Mouse (Mus musculus): ENCODE data around the gene Rnf128. TPM values are rescaled to one million over a fixed set of nuclear protein-coding genes. Genes with fewer than 3 reads are reported as not detected.
A peak's percentile ranks its signal among the peaks of the same experiment; 100 is the strongest.
"Not testable (repeated sequence)": the region's sequence is repeated elsewhere in the genome, so short reads cannot be mapped to it uniquely, and the experiment has no call there.

Gene Rnf128
- polyA plus RNA-seq, 1 experiment, result 1.7 TPM

GRCm38 (mm10) chrX:139578649-139579278 is 15.6 kb downstream of the Rnf128 start:
- H3K27me3 ChIP-seq (ENCODE audit: control insufficient read depth, insufficient read depth, low read length), result no peaks in the 10 kb centered on the region
- no peaks in the 10 kb centered on the region for H3K4me1 ChIP-seq (ENCODE audit: control insufficient read depth, insufficient read depth, low read length)
- no peak overlapping the region for H3K27ac ChIP-seq (ENCODE audit: control insufficient read depth, insufficient read depth, low read depth, low read length)
- H3K4me3 ChIP-seq (ENCODE audit: control insufficient read depth, low read depth, low read length), result no peak overlapping the region
- H3K36me3 ChIP-seq (ENCODE audit: control insufficient read depth, insufficient read depth, low read length), result no peaks in the 10 kb centered on the region
- TF ChIP-seq CTCF (IDR thresholded peaks at IDR 0.05; ENCODE audit: control insufficient read depth, insufficient read depth, insufficient replicate concordance, low read depth, low read length), result no peak
- TF ChIP-seq POLR2A (IDR thresholded peaks at IDR 0.05; ENCODE audit: control insufficient read depth, low read depth, low read length), result no peak

GRCm38 (mm10) chrX:139583616-139584015 is 20.5 kb downstream of the Rnf128 start:
- no peak overlapping the region for H3K4me3 ChIP-seq (ENCODE audit: control insufficient read depth, low read depth, low read length)
- no peak for TF ChIP-seq POLR2A (IDR thresholded peaks at IDR 0.05; ENCODE audit: control insufficient read depth, low read depth, low read length)
- no peak for TF ChIP-seq CTCF (IDR thresholded peaks at IDR 0.05; ENCODE audit: control insufficient read depth, insufficient read depth, insufficient replicate concordance, low read depth, low read length)
- no peak overlapping the region for H3K27ac ChIP-seq (ENCODE audit: control insufficient read depth, insufficient read depth, low read depth, low read length)
- no peaks in the 10 kb centered on the region for H3K36me3 ChIP-seq (ENCODE audit: control insufficient read depth, insufficient read depth, low read length)
- H3K4me1 ChIP-seq (ENCODE audit: control insufficient read depth, insufficient read depth, low read length), result no peaks in the 10 kb centered on the region
- H3K27me3 ChIP-seq (ENCODE audit: control insufficient read depth, insufficient read depth, low read length), result no peaks in the 10 kb centered on the region

- not testable (repeated sequence) for H3K27me3 ChIP-seq (ENCODE audit: control insufficient read depth, insufficient read depth, low read length); H3K4me1 ChIP-seq (ENCODE audit: control insufficient read depth, insufficient read depth, low read length); H3K4me3 ChIP-seq (ENCODE audit: control insufficient read depth, low read depth, low read length); H3K36me3 ChIP-seq (ENCODE audit: control insufficient read depth, insufficient read depth, low read length); H3K27ac ChIP-seq (ENCODE audit: control insufficient read depth, insufficient read depth, low read depth, low read length)
Measured at GRCm38 (mm10) chrX:139586676-139587075, 23.6 kb downstream of the Rnf128 start.

- TF ChIP-seq CTCF (IDR thresholded peaks at IDR 0.05; ENCODE audit: control insufficient read depth, insufficient read depth, insufficient replicate concordance, low read depth, low read length) (no peak), POLR2A (IDR thresholded peaks at IDR 0.05; ENCODE audit: control insufficient read depth, low read depth, low read length) (no peak)
- no peaks in the 10 kb centered on the region for H3K4me1 ChIP-seq (ENCODE audit: control insufficient read depth, insufficient read depth, low read length)
- H3K27me3 ChIP-seq (ENCODE audit: control insufficient read depth, insufficient read depth, low read length), result no peaks in the 10 kb centered on the region
- H3K4me3 ChIP-seq (ENCODE audit: control insufficient read depth, low read depth, low read length), result no peak overlapping the region
- H3K27ac ChIP-seq (ENCODE audit: control insufficient read depth, insufficient read depth, low read depth, low read length), result no peak overlapping the region
- no peaks in the 10 kb centered on the region for H3K36me3 ChIP-seq (ENCODE audit: control insufficient read depth, insufficient read depth, low read length)
Measured at GRCm38 (mm10) chrX:139596404-139596803, 33.3 kb downstream of the Rnf128 start.

- H3K27ac ChIP-seq (ENCODE audit: control insufficient read depth, insufficient read depth, low read depth, low read length), result peak overlapping the region; percentile 44
- no peaks in the 10 kb centered on the region for H3K27me3 ChIP-seq (ENCODE audit: control insufficient read depth, insufficient read depth, low read length)
- H3K36me3 ChIP-seq (ENCODE audit: control insufficient read depth, insufficient read depth, low read length), result no peaks in the 10 kb centered on the region
- TF ChIP-seq CTCF (IDR thresholded peaks at IDR 0.05; ENCODE audit: control insufficient read depth, insufficient read depth, insufficient replicate concordance, low read depth, low read length) (no peak), POLR2A (IDR thresholded peaks at IDR 0.05; ENCODE audit: control insufficient read depth, low read depth, low read length) (0 out of 2 replicates have a peak, but pooled peaks have one; percentile 33)
- no peaks in the 10 kb centered on the region; the same call in none of the 2 replicates for H3K4me1 ChIP-seq (ENCODE audit: control insufficient read depth, insufficient read depth, low read length)
- H3K4me3 ChIP-seq (ENCODE audit: control insufficient read depth, low read depth, low read length), result peak overlapping the region; percentile 87
Measured at GRCm38 (mm10) chrX:139610033-139610764, 47.1 kb downstream of the Rnf128 start.

- H3K4me1 ChIP-seq (ENCODE audit: control insufficient read depth, insufficient read depth, low read length), result no peaks in the 10 kb centered on the region; the same call in none of the 2 replicates
- H3K27ac ChIP-seq (ENCODE audit: control insufficient read depth, insufficient read depth, low read depth, low read length), result peak overlapping the region; percentile 42; the same call in 1 of the 2 replicates
- TF ChIP-seq POLR2A (IDR thresholded peaks at IDR 0.05; ENCODE audit: control insufficient read depth, low read depth, low read length), result no peak
- TF ChIP-seq CTCF (IDR thresholded peaks at IDR 0.05; ENCODE audit: control insufficient read depth, insufficient read depth, insufficient replicate concordance, low read depth, low read length), result no peak
- H3K27me3 ChIP-seq (ENCODE audit: control insufficient read depth, insufficient read depth, low read length), result no peaks in the 10 kb centered on the region
- no peaks in the 10 kb centered on the region for H3K36me3 ChIP-seq (ENCODE audit: control insufficient read depth, insufficient read depth, low read length)
- H3K4me3 ChIP-seq (ENCODE audit: control insufficient read depth, low read depth, low read length), result peak overlapping the region; percentile 87
Measured at GRCm38 (mm10) chrX:139610765-139611300, 47.7 kb downstream of the Rnf128 start.

- H3K27me3 ChIP-seq (ENCODE audit: control insufficient read depth, insufficient read depth, low read length), result no peaks in the 10 kb centered on the region
- TF ChIP-seq CTCF (IDR thresholded peaks at IDR 0.05; ENCODE audit: control insufficient read depth, insufficient read depth, insufficient replicate concordance, low read depth, low read length) (no peak), POLR2A (IDR thresholded peaks at IDR 0.05; ENCODE audit: control insufficient read depth, low read depth, low read length) (no peak)
- H3K4me3 ChIP-seq (ENCODE audit: control insufficient read depth, low read depth, low read length), result no peak overlapping the region
- no peaks in the 10 kb centered on the region for H3K36me3 ChIP-seq (ENCODE audit: control insufficient read depth, insufficient read depth, low read length)
- H3K4me1 ChIP-seq (ENCODE audit: control insufficient read depth, insufficient read depth, low read length), result no peaks in the 10 kb centered on the region; the same call in none of the 2 replicates
- no peak overlapping the region for H3K27ac ChIP-seq (ENCODE audit: control insufficient read depth, insufficient read depth, low read depth, low read length)
Measured at GRCm38 (mm10) chrX:139614761-139615160, 51.6 kb downstream of the Rnf128 start.

Measured in testis, adult 2 months (tissue).